Mouse (Mus musculus): Measurements from ENCODE around the gene Tceanc2.

- TF ChIP-seq CTCF (IDR thresholded peaks at IDR 0.05; ENCODE audit: low read depth), result no peak
- TF ChIP-seq EP300 (IDR thresholded peaks at IDR 0.05; ENCODE audit: low read depth), result no peak
These were observed 26.3 kb downstream of the Tceanc2 start for GRCm38 (mm10) chr4:107152571-107152970.

Measured in heart, postnatal 0 days (tissue).